Mouse (Mus musculus) left cerebral cortex, postnatal 14 days (tissue): ENCODE data around the gene Usp33. TPM values are rescaled to one million over a fixed set of nuclear protein-coding genes. Genes with fewer than 3 reads are reported as not detected.

Experiments used
- DNase-seq, 2 experiments: peaks; one replicate each; pipeline ENCODE4 v3.0.0; 2021 to 2022; ENCODE audit warnings: low spot score in 2 of 2, mixed read lengths in 1 of 2
- intact Hi-C: fragments of 180-260 bp; cut with DNase I; formaldehyde crosslinking; loops from one replicate; pipeline ENCODE4 v1.15.1; 2025
- total RNA-seq, 2 experiments: library from RNA; stranded (reverse); gene quantifications; 2 replicates each; pipeline ENCODE4 v1.2.3; 2021

Gene Usp33
- total RNA-seq, 2 experiments from 2014 or later: 123 to 127 TPM

- intact Hi-C loops: no loop called here
These were observed 12.6 kb upstream of the Usp33 start for GRCm38 (mm10) chr3:152333641-152334040.

GRCm38 (mm10) chr3:152336085-152336484 lies 10.2 kb upstream of the Usp33 start:
- DNase-seq: no peak
- intact Hi-C loops: no loop called here

More at GRCm38 (mm10) chr3:152333641-152334040, 12.6 kb upstream of the Usp33 start:
- DNase-seq: no peak

- intact Hi-C loops: no loop called here
- peak; percentile 70 to 89 for DNase-seq
These were observed 6.3 kb upstream of the Usp33 start, which contains the start of gene Miga1 for GRCm38 (mm10) chr3:152339862-152340557. Gene Miga1 (minus strand): TSS chr3:152340407.

- DNase-seq: no peak
- intact Hi-C loops: no loop called here
These were observed 3.2 kb upstream of the Usp33 start for GRCm38 (mm10) chr3:152342961-152343517.

- DNase-seq: peak in 1 of 2 experiments; percentile 40
- intact Hi-C loops: no loop called here
These were observed 409 bp downstream of the Usp33 start for GRCm38 (mm10) chr3:152346633-152347141.

- DNase-seq: no peak
- intact Hi-C loops: no loop called here
These were observed 949 bp downstream of the Usp33 start for GRCm38 (mm10) chr3:152347227-152347626.

- intact Hi-C loops: no loop called here
These were observed 1.9 kb downstream of the Usp33 start for GRCm38 (mm10) chr3:152348011-152348830.

GRCm38 (mm10) chr3:152350431-152350830 lies 4.2 kb downstream of the Usp33 start:
- intact Hi-C loops: no loop called here
- no peak for DNase-seq

More at GRCm38 (mm10) chr3:152348011-152348830, 1.9 kb downstream of the Usp33 start:
- no peak for DNase-seq

GRCm38 (mm10) chr3:152350966-152351365 lies 4.7 kb downstream of the Usp33 start:
- no peak for DNase-seq
- intact Hi-C loops: no loop called here

GRCm38 (mm10) chr3:152352289-152352688 lies 6.0 kb downstream of the Usp33 start:
- DNase-seq: no peak
- intact Hi-C loops: no loop called here

GRCm38 (mm10) chr3:152353434-152354177 lies 7.3 kb downstream of the Usp33 start:
- intact Hi-C loops: no loop called here
- no peak for DNase-seq

- no peak for DNase-seq
- intact Hi-C loops: no loop called here
These were observed 9.1 kb downstream of the Usp33 start for GRCm38 (mm10) chr3:152355361-152355760.

- DNase-seq: no peak
- intact Hi-C loops: no loop called here
These were observed 10.5 kb downstream of the Usp33 start for GRCm38 (mm10) chr3:152356751-152357150.

GRCm38 (mm10) chr3:152359151-152359550 lies 12.9 kb downstream of the Usp33 start:
- no peak for DNase-seq
- intact Hi-C loops: no loop called here

- DNase-seq: no peak
- intact Hi-C loops: no loop called here
These were observed 17.9 kb downstream of the Usp33 start for GRCm38 (mm10) chr3:152364181-152364580.

- intact Hi-C loops: loop anchor here (10.0 kb wide), 1 partner anchor 151 kb away; no protein-coding TSS in a partner anchor
- no peak for DNase-seq
These were observed 29.8 kb downstream of the Usp33 start for GRCm38 (mm10) chr3:152376063-152376462.

GRCm38 (mm10) chr3:152384106-152384505 lies 37.8 kb downstream of the Usp33 start:
- DNase-seq: no peak
- intact Hi-C loops: no loop called here

GRCm38 (mm10) chr3:152395350-152396277 lies 49.3 kb downstream of the Usp33 start, which contains the start of gene Zzz3:
Gene Zzz3 (plus strand): TSS chr3:152395473.
- intact Hi-C loops: loop anchor here (2.0 to 5.0 kb wide), 2 partner anchors 82 to 353 kb away; no protein-coding TSS in a partner anchor
- peak; percentile 88 to 89 for DNase-seq
